Mouse (Mus musculus): ENCODE data around the gene Tipin.

DNA sequence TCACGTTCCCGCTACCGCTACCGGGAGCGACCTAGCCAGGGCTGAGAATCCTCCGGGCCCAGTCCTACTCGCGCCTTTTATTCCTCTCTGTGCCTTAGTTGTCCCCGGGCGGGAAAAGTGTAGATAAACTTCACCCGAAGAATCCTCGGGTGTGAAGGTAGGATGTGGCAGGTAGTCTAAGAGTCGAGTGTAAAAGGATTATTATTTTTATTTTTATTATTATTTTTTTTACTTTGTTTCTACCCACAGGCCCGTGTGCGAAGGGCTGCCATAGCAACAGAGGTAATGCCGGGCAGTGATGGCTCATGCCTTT is 59.8 kb downstream of the Tipin start, which contains the start of gene Dis3l:
- TF ChIP-seq POLR2A (IDR thresholded peaks at IDR 0.05; ENCODE audit: borderline replicate concordance, insufficient read depth, low read length) (no peak), CTCF (IDR thresholded peaks at IDR 0.05; ENCODE audit: borderline replicate concordance, insufficient read depth, low read depth, low read length) (no peak)
